Mouse (Mus musculus): ENCODE measurements around the gene Kndc1. TPM values are rescaled to one million over a fixed set of nuclear protein-coding genes. Genes with fewer than 3 reads are reported as not detected.
A peak's percentile ranks its signal among the peaks of the same experiment; 100 is the strongest.

Kndc1 gene
- total RNA-seq, 2 experiments from 2014 or later, result 0.50 to 0.56 TPM

DNA sequence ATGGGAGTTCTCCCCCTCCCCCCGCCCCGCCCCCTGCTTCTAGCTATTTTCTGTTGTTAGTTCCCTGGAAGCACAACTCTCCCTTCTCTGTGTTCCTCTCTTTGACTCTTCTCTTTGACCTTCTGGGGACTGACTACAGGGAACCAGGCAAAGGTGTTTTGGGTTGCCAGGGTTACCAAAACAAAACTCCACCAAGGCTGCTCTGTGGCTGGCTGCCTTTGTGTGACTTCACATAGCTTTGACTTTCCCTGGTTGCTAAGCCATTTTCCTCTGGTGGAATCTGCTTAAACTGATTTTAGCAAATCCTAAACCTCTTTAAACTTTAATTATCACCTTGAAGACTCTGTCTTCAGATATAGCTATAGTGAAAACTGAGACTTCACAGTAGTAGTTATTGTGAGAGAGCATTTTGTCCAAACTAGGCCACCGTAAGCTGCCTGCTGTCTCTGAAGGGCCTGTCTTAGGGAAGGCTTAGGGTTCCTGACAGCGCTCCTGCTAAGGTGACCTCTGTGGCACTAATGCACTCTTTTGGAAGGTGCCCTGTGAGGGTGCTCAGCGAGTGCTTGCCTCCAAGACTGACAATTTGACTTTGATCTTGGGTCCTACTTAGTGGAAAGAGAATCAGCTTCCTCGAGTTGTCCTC is 57.6 kb downstream of the Kndc1 start:
- no peak for DNase-seq

DNA sequence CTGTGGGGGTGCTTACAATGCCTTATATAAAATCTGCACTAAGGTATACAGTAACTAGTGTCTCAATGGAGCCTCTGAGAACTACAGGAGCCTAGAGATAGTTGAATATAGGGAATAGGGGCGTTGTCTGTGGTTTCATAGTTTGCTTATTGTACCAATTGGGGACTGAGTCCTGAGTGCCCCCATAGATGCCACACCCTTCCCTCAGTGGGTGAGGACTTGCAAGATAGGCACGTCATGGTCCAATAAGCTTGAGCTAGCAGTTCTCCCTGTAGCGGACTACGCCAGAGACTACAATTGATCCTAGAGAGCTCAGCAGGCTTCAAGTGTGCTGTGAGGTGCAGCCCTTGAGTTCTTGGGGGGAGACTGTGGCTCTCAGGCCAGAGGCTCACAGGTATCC is 61.0 kb downstream of the Kndc1 start:
- DNase-seq, result no peak

DNA sequence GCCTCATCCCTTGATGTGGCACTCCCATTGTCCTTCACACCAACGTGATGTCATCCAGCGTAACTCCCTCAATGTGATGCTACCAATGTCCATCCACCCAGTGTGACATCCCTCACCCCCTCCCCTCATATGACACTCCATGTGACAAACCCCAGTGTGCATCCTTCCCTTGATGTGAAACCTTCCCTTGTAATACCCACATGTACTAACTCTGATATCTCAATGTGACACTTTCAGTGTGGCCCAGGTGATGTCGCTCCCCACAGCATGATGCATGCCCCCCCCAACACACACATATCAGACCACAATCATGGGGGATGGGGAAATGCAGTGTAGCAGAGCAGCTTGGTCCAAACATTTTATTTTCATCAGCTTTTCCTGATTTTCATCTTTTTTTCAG is 62.2 kb downstream of the Kndc1 start:
- DNase-seq, result no peak

DNA sequence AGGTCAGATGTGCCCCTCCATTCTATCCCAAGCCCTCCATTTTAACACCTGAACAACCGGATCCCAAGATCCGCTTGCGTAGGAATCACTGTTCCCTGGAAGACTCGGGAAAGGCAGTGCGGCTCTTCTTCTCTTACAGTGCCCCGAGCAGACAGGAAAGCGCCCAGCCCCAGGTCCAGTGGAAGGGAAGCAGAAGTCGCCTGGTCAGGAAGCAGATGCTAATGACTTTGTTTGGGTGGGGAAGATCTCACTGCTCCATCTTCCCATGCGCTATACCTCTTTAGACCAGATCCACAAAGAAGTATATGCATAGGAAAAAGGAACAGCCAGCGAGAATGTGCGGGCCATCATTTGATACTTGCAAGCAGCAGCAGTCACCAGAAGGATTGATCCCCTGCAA is 62.9 kb downstream of the Kndc1 start:
- peak in 1 of 2 experiments; percentile 26 for DNase-seq

DNA sequence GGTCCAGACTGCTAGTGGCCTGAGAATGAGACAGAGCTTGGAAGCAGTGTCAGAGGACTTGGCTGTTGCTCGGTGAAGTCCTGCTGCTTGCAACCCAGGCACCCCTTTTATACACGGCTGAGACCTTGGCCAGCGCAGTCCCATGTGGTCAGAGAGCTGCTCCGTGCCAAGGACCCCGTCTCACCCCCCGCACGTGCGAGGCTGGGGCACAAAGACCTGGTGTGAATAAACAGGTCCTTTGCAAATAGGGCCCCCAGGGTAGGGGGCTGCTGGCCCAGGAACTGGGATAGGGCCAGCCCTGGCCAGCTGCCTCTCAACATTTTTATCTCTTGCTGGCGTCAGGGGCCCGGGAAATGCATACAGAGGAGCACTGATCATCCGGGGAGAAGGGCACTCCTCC is 63.5 kb downstream of the Kndc1 start:
- peak; percentile 51 to 64 for DNase-seq

DNA sequence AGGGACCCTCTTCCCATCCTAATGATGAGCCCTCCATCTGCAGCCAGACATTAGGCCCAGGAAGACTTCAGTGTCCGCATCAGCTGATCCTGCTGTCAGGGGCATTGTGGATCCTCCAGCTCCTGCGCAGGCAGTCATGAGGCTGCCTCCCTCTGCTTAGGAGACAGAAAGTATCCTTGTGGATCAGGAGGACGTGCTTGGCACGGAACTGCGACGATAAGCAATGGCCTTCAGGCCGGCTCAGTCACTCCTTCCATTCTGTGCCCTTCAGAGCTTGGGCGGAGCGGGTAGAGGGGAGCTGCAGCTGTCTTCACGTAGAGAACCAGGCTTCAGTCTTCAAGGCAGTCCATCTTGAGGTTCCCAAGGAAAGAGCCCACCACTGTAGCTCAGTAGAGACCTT is 66.6 kb downstream of the Kndc1 start:
- peak; percentile 80 to 84 for DNase-seq

DNA sequence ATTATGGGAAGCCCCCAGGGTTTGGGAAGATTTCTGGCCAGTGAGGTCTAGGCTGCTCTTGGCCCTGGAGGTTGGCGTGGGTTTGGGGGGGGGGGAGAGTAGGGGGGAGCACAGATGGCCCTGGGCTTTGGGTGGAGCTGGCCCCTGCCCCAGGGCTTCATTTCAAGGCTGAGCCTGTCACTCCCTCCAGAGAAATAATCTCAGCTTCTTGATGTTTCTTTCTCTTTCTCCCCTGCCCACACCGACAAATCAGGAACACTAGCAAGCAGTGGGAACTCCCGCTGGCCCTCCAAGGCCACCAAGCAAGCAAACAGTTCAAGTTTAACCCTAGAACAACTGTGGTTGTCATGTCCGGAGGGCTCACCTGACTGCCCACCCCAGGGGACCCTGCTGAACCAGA is 69.3 kb downstream of the Kndc1 start:
- DNase-seq, result no peak

DNA sequence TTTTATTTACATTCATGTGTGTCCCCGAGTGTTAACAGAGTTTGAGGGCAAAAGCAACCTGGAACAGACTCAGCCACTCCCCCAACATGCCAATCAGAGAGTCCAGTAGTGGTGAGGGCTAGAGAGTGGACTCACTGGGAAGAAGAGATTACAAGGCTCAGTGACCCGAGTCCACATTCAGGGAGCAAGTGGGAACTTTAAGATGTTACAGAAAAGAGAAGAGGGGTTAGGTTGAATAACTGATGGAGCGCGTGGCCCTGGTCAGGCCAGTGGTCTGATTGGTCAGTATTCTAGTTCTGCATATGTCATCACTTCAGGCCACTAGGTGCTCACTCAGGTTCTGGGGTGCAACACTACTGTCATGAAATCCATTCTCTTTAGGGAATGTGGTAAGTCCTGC is 72.7 kb downstream of the Kndc1 start:
- no peak for DNase-seq

DNA sequence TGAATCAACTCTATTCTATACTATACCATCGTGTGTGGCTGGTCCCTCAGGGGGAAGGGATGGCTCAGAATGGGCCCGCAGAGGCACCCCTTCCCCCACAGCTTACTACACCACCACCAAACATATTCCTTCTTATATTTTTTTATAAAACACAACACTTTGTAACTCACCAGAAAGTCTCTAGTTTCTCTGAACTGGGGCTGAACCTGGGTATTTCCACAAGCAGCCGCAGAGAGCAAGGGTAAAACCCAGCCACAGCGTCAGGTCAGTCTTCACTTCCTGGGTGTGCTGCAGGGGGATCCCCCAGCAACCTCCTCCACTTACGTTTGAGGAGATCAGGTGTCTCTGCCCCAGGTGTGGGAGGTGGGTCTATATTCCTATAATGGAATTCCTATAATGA is 73.9 kb downstream of the Kndc1 start:
- DNase-seq, result no peak

DNA sequence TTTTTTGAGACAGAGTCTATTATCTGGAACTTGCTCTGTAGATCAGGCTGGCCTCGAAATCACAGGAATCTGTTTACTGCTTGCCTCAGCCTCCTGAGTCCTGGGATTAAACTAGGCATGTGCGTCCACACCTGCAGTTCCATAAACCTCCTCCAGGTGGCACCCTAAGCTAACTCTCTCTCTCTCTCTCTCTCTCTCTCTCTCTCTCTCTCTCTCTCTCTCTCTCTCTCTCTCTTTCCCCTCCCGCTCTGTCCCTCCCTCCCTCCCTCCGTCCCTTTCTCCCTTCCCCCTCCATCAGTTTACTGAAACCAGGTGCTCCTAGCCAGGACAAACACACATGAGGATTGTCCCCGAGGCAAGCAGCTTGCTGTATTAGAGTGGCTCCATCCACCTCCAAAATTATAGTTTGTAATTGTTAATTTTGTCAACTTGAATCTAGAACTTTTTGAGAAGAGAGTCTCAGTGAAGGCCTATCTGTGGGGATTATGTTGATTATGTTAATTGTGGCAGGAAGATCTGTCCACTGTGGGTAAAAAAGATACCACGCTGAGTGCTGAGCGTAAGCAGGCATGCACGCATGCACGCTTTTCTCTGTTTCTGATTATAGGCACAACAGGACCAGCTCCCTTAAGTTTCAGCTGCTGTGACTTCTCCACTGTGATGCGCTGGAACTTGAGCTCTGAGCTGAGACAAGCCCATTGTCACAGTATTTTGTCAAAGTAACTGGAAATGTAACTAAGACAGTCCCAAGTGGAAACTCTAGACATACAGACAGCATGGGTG is 75.0 kb downstream of the Kndc1 start:
- DNase-seq, result peak; percentile 78 to 87

DNA sequence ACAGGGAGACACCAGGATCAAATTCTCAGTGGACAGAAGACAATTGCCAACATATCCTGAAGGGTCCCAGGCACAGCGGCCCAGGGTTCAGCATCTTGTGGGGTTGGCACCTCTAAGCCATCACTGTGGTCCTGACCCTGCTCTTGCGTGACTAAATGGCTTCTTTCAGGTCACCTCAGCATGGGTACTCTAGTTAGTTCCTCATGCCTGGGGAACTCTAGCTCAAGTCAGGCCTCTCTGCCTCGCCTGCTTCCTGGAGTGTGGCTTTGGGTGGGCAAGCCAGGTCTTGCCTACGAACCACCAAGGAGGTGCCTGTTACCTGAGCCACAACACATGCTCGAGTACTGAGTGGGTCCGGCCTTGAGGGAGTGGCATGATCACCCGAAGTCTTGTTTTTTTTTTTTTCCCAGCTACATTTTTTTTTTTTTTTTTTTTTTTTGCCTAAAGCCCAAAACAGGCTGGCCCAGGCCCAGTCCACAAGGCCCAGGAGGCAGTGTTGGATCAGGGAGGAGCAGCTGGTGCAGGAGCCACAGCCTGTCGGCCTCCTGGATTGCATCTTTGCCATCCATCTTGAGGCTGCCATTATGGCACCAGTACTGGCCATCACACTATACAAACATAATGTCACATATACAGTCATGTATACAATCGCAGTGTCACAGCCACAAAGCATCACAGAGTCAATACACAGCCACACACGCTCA is 75.9 kb downstream of the Kndc1 start:
- no peak for DNase-seq

DNA sequence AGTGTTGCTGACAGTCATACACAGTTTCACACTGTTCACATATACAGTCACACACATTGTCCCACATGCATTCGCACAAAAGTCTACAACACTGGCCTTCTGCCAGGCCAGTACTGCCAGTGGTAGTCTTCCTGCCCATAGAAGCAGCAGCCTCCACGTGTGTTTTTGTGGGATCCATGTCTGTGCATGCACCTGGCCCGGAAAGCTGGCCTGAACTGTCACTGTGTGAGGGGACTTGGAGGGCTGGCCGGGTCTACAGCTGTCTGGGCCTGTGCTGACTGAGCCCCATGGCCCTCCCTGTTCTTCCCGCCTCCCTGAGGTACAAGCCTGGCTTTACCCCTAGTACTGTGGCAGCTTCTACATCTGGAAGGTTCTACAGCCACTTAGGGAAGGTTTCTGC is 76.5 kb downstream of the Kndc1 start:
- no peak for DNase-seq

DNA sequence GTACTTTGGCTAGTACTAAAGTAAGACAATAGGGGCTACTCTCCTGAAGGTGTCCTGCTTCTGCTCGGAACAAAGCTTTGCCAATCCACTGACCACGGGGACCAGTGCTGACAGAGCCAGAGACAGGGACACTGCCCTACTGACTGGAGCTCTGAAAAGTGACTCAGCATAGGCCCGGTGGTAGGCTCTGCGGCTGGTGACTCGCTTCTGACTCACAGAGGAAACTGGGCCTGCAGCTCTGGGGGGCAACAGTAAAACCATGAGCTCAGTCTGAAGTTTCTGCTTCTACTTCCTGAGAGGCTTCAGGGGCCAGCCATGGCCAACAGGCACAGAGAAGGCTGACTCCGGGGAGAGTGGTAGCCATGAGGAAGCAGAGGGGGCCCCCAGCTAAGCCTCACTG is 76.9 kb downstream of the Kndc1 start:
- peak; percentile 70 to 75 for DNase-seq

DNA sequence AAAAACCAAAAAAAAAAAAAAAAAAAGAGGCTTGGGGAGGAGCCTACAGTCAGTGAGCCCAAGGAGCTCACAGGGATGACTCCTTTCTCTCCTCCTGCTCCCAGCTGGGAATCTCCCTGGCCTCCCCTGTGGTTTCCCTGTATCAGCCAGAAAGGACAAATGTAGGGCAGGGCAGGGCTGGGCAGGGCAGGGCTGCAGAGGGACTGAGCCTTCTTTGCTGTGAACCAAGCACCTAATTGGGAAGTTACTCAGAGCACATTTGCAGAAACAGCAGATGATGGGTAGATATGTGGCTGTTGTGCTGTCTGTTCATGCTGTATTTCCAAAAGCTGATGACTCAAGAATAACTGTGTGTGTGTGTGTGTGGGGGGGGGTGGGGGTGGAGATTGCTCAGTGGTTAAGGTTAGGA is 78.4 kb downstream of the Kndc1 start:
- DNase-seq, result no peak

DNA sequence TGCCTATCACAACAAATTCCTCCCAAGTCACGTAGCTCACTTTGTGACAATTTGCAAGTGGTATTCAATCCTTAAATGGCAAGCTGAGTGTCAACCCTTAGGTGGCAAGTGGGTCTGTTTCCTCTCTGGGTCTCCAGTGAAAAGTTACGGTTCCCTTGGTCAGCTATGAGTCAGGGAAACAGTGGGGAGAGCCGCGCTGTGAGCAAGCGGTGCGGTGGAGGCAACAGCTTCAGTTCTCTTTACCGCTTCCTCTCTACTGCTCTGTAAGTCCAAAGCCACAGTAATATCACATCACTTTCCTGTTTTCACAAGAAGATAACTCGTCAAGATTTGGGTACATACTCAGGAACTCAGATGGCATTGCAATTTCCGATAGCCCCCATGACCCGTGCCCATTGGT is 79.8 kb downstream of the Kndc1 start:
- DNase-seq, result no peak

DNA sequence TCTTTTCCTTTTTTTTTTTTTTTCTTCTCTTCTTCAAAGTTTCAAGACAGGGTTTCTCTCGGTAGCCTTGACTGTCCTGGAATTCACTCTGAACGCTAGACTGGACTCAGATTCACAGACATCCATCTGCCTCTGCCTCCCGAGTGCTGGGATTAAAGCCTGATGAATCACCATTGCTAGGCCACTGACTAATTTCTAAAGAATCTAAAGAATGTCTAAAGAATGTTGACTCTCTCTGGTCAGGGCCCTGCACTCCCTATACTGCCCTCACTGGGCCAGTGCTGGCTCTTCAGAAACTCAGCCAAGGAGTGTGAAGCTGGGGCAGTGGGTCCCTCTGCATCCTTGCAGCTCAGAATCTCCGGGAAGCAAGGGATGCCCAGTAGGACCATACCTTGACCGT is 81.0 kb downstream of the Kndc1 start:
- DNase-seq, result no peak

DNA sequence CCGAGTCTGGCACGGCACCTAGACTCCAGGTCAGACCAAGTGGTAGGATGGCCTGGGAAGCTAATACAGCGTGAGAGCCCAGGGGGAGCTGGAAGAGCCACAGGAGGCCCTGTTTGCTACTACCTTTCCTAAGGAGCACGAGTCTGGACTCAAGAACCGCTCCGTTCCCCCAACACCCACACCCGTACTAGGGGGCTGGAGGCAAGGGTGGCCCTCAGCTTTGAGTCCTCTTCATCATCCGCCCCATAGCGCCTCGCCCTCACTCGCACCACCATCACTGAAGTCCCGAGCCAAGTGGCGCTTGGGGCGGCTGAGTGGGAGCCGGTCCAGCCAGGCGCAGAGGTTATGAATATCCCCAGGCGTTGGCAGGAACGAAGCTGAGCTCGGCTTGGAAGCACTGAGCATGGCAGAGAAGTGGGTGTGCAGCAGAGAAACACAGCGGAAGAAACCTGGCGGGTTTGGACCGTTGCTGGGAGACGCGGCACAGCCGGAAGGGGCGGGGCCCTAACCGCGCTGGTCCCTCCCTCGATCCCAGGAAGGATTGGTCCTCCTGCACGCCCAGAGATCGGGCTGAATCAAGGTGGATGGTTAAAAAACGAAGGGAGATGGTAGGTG is 83.9 kb downstream of the Kndc1 start, which contains the start of gene 6430531B16Rik:
6430531B16Rik (minus strand) TSS at position 478 of the 615 bp plus-strand sequence.
- DNase-seq, result peak; percentile 89 to 93

DNA sequence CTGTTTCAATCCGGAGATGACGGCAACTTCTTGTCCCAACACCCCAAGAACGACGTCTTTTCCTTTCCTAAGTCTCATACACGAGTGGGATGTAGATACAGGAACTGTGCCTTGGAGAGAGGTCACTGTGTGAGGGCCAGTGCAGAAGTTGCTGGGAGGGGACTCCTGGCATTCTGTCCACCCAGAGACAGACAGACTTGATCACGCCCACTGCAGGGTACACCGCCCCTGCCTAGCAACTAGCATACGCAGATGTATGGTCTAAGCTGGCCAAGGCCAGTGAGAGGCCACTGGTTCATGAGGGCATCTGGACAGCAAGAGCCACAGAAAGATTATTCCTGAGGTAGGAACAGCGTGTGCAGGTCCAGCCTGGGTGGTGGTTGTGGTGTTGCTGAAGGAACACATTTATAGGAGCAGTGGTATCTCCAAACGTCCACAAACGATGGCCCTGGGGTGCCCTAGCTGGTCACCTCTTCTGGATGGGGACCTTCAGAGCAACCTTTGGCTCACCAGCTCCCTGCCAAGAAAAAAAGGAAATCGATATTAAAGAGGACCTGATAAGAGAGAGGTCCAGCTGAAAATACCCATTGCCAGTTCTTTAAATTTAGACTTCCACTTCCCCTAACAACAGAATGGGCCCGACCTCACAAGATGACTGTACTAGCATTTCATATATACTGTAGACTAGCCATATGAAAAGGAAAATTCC is 84.7 kb downstream of the Kndc1 start:
- peak in 1 of 2 experiments; percentile 46 for DNase-seq

DNA sequence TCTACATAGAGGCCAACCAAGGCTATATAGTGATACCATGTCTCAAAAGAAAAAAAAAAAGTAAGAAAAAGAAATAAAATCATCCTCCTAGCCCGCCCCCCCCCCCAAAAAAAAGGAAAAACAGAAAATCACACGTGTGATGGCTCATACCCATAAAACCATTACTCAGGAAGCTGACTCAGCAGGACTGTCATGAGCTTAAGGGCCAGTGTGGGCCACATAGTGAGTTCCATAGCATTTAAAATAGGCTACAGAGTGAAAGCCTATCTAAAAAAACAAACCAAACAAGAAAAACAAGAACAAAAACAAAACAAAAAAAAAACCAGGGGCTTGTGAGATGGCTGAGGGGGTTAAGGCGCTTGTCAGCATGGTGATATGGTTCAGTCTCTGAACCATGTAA is 86.3 kb downstream of the Kndc1 start:
- DNase-seq, result no peak

DNA sequence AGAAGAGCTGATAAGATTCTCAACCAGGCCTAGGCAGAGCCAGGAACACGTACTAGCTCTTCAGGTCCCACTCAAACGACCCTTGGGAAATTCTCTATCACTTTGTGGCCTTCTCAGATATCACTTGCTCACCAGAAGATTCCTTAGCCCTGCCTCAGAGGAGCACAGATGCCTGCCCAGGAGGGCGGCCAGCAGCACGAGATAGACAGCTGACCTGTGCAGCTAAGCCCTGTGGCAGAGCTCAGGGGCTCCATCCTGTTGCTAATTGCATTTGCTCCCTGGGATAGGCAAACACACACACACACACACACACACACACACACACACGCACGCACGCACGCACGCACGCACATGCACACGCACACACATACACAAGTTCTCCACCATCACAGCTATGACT is 87.6 kb downstream of the Kndc1 start:
- no peak for DNase-seq

DNA sequence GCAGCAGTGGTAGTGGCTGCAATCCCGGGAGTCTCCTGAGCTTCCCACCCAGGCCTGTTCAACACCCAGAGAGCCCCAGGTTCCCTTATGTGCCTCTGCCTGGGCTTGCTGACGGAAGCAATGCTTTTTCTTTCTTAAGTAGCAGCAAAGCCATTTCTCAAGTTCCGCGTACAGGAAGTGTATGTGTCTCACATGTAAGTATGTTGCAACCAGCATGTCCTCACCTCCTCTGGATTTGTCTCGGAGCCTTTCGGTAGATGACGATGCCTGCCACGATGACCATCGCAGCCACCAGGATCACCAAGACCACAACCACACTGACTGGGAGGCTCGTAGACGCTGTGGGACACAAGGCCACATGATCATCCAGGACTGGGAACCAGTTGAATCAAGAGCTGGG is 90.0 kb downstream of the Kndc1 start:
- no peak for DNase-seq

DNA sequence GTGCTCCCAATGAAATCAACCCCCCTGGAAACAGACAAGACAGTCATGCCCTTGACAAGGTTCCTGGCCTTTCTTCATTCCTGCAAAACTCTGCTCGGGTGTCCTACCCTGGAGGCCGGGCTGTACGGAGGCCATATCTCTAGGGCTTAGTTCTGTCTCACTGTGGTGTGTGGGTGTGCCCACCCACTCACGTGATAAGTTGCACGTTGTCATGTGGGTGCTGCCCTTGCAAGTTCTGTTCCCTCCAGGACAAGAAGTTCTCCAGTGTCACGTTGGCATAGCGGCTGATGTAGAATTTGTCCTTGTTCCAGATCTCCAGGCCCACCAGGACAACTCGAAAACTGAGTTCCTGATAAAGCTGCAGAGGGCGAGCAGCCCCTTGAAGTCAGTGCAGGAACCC is 93.8 kb downstream of the Kndc1 start:
- no peak for DNase-seq
